Mouse (Mus musculus): ENCODE measurements at regions not wholly inside any gene's neighbourhood (a gene's known extent, or its start where the extent isn't known, plus 50 kb on each side); places are given as distances from the start of the nearest gene placed in this dataset.

DNA sequence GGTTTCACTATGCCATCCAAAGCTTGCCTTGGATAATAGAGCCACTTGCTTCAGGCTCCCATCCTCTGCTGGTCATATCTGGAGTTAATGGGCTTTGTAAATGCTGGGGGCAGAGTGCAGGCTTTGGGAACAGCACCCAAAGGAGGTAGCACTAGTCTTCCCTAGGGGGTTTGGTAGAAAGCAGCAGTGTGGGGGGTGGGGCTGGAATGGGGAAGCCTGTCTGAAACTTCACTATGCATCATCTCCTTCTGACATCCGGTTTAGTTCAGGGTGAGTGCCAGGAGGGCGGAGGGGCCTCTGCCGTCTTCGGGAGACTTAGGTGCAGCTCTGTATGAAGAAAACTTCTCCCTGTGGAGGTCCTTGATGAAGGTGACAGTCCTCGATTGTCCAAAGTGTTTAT, 124.8 kb downstream of the Cd24a start:
- Histone ChIP-seq H3K4me3 (ENCODE audit: low read depth, low read length) (no peak overlapping the region), H3K4me1 (ENCODE audit: control insufficient read depth, insufficient read depth, low read length) (no peaks in the 10 kb centered on the region), H3K27me3 (ENCODE audit: control insufficient read depth, insufficient read depth, low read length) (no peaks in the 10 kb centered on the region), H3K27ac (ENCODE audit: low read depth, low read length) (no peak overlapping the region), H3K9ac (ENCODE audit: low read length) (no peak overlapping the region), H3K4me2 (ENCODE audit: low read depth) (no peak overlapping the region), H3K36me3 (ENCODE audit: control insufficient read depth, insufficient read depth, low read length) (no peaks in the 10 kb centered on the region), H3K9me3 (ENCODE audit: control insufficient read depth, low read length) (no peaks in the 10 kb centered on the region)
- no peak for ATAC-seq (ENCODE audit: insufficient read depth, low FRiP score, low TSS enrichment)
- DNase-seq (ENCODE audit: low spot score) = no peak
- WGBS = 84% methylated on average over 5 of the region's 5 CpGs

- no peak overlapping the region for H3K27ac ChIP-seq (ENCODE audit: low read depth, low read length)
- no peaks in the 10 kb centered on the region for H3K27me3 ChIP-seq (ENCODE audit: control insufficient read depth, insufficient read depth, low read length)
- DNase-seq (ENCODE audit: low spot score) = no peak
- no peak overlapping the region for H3K4me2 ChIP-seq (ENCODE audit: low read depth)
- ATAC-seq (ENCODE audit: insufficient read depth, low FRiP score, low TSS enrichment) = no peak
- no peaks in the 10 kb centered on the region for H3K4me1 ChIP-seq (ENCODE audit: control insufficient read depth, insufficient read depth, low read length)
- H3K4me3 ChIP-seq (ENCODE audit: low read depth, low read length) = no peak overlapping the region
- no peaks in the 10 kb centered on the region for H3K9me3 ChIP-seq (ENCODE audit: control insufficient read depth, low read length)
- no peak overlapping the region for H3K9ac ChIP-seq (ENCODE audit: low read length)
- no peaks in the 10 kb centered on the region for H3K36me3 ChIP-seq (ENCODE audit: control insufficient read depth, insufficient read depth, low read length)
- WGBS = 61% methylated on average over 17 of the region's 17 CpGs
Observed at GRCm38 (mm10) chr10:43706001-43706988, 128.2 kb downstream of the Cd24a start.

- no peaks in the 10 kb centered on the region for H3K9me3 ChIP-seq (ENCODE audit: control insufficient read depth, low read length)
- ATAC-seq (ENCODE audit: insufficient read depth, low FRiP score, low TSS enrichment) = no peak
Observed at GRCm38 (mm10) chr10:43707011-43707410, 128.9 kb downstream of the Cd24a start.

GRCm38 (mm10) chr10:43707821-43708373, 129.8 kb downstream of the Cd24a start:
- no peaks in the 10 kb centered on the region for H3K36me3 ChIP-seq (ENCODE audit: control insufficient read depth, insufficient read depth, low read length)
- ATAC-seq (ENCODE audit: insufficient read depth, low FRiP score, low TSS enrichment) = no peak
- WGBS = 64% methylated on average over 15 of the region's 15 CpGs

More at GRCm38 (mm10) chr10:43707011-43707410, 128.9 kb downstream of the Cd24a start:
- no peak overlapping the region for H3K4me2 ChIP-seq (ENCODE audit: low read depth)
- H3K36me3 ChIP-seq (ENCODE audit: control insufficient read depth, insufficient read depth, low read length) = no peaks in the 10 kb centered on the region
- H3K4me1 ChIP-seq (ENCODE audit: control insufficient read depth, insufficient read depth, low read length) = no peaks in the 10 kb centered on the region
- no peaks in the 10 kb centered on the region for H3K27me3 ChIP-seq (ENCODE audit: control insufficient read depth, insufficient read depth, low read length)
- H3K27ac ChIP-seq (ENCODE audit: low read depth, low read length) = no peak overlapping the region
- WGBS = 81% methylated on average over 5 of the region's 5 CpGs
- no peak for DNase-seq (ENCODE audit: low spot score)
- no peak overlapping the region for H3K4me3 ChIP-seq (ENCODE audit: low read depth, low read length)
- no peak overlapping the region for H3K9ac ChIP-seq (ENCODE audit: low read length)

DNA sequence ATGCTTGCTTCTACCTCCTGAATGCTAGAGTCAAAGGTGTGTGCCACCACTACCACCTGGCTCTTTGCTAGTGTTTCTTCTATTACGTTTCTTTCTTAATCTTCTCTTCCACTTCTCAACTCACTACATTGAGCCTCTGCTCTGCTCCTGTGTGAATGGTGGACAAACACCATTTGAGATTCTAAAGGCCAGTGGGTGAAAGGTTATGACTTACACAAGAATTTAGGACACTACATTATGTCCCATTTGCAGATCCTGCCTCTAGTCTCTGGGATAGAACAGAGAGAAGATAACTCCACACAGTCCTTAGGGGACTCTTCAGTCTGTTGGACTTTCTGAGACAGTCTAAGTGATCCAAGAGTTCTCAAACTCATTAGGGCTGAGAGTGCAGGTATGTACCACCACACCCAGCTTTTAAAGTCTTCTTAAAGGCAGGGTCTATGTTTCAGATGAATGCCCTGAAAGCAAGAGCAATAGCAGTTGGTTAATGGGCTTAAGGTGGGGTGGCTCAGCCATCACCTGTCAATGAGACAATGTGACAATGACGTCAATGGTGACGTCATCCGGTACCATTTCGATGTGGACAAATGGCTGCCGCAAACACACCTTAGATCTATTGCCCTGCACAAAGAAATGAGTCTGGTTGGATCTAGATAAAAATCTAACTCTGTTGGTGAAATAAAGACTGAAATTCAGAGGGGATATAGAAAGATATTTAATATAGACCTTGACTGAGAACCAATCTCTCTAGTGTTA, 131.4 kb downstream of the Cd24a start:
- Histone ChIP-seq H3K9ac (ENCODE audit: low read length) (no peak overlapping the region), H3K27me3 (ENCODE audit: control insufficient read depth, insufficient read depth, low read length) (no peaks in the 10 kb centered on the region), H3K27ac (ENCODE audit: low read depth, low read length) (no peak overlapping the region), H3K36me3 (ENCODE audit: control insufficient read depth, insufficient read depth, low read length) (no peaks in the 10 kb centered on the region), H3K4me1 (ENCODE audit: control insufficient read depth, insufficient read depth, low read length) (no peaks in the 10 kb centered on the region), H3K4me2 (ENCODE audit: low read depth) (no peak overlapping the region), H3K9me3 (ENCODE audit: control insufficient read depth, low read length) (no peaks in the 10 kb centered on the region), H3K4me3 (ENCODE audit: low read depth, low read length) (no peak overlapping the region)
- DNase-seq (ENCODE audit: low spot score) (no peak), ATAC-seq (ENCODE audit: insufficient read depth, low FRiP score, low TSS enrichment) (no peak)
- 92% methylated on average over 6 of the region's 6 CpGs for WGBS

More at GRCm38 (mm10) chr10:43707821-43708373, 129.8 kb downstream of the Cd24a start:
- Histone ChIP-seq H3K4me2 (ENCODE audit: low read depth) (no peak overlapping the region), H3K27me3 (ENCODE audit: control insufficient read depth, insufficient read depth, low read length) (no peaks in the 10 kb centered on the region), H3K9ac (ENCODE audit: low read length) (no peak overlapping the region), H3K4me1 (ENCODE audit: control insufficient read depth, insufficient read depth, low read length) (no peaks in the 10 kb centered on the region), H3K4me3 (ENCODE audit: low read depth, low read length) (no peak overlapping the region), H3K9me3 (ENCODE audit: control insufficient read depth, low read length) (no peaks in the 10 kb centered on the region), H3K27ac (ENCODE audit: low read depth, low read length) (no peak overlapping the region)
- no peak for DNase-seq (ENCODE audit: low spot score)

DNA sequence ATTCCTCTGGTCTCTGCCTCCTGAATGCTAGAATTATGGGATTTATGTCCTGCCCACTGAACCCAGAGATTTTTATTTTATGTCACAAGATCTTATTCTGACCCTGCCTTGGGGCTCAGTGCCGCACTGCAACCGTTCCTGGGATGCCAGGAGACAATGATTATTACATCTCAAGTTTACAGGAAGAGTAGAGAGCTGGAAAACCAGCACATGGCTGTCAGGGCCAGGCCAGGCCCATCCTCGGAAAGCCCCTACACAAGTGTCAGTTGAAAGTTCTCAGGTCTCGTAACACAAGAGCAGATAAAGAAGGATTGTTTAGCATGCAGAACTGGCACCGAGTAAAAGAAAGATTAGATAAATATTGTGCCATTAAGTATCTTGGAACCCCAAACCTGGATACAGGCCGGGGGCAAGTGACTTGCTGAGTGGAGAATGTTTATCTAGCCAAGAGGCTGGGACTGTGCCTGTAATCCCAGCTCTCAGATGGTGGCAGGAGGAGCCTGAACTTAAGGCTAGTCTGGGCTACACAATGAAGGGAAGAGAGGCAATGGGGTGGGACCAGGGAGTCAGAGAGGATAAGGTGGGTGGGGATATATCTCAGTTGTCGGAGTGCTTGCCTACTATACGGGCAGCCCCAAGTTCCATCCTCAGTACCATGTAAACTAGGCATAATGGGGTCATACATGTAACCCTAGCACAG, 132.3 kb downstream of the Cd24a start:
- ATAC-seq (ENCODE audit: insufficient read depth, low FRiP score, low TSS enrichment) (no peak), DNase-seq (ENCODE audit: low spot score) (no peak)
- 91% methylated on average over 8 of the region's 8 CpGs for WGBS
- no peak overlapping the region for H3K9ac ChIP-seq (ENCODE audit: low read length)
- H3K4me2 ChIP-seq (ENCODE audit: low read depth) = no peak overlapping the region
- no peaks in the 10 kb centered on the region for H3K4me1 ChIP-seq (ENCODE audit: control insufficient read depth, insufficient read depth, low read length)
- no peaks in the 10 kb centered on the region for H3K27me3 ChIP-seq (ENCODE audit: control insufficient read depth, insufficient read depth, low read length)
- no peak overlapping the region for H3K27ac ChIP-seq (ENCODE audit: low read depth, low read length)
- H3K36me3 ChIP-seq (ENCODE audit: control insufficient read depth, insufficient read depth, low read length) = no peaks in the 10 kb centered on the region
- no peak overlapping the region for H3K4me3 ChIP-seq (ENCODE audit: low read depth, low read length)
- H3K9me3 ChIP-seq (ENCODE audit: control insufficient read depth, low read length) = no peaks in the 10 kb centered on the region

GRCm38 (mm10) chr10:43710886-43711256, 132.8 kb downstream of the Cd24a start:
- Histone ChIP-seq H3K4me2 (ENCODE audit: low read depth) (no peak overlapping the region), H3K4me1 (ENCODE audit: control insufficient read depth, insufficient read depth, low read length) (no peaks in the 10 kb centered on the region), H3K9ac (ENCODE audit: low read length) (no peak overlapping the region), H3K27me3 (ENCODE audit: control insufficient read depth, insufficient read depth, low read length) (no peaks in the 10 kb centered on the region), H3K4me3 (ENCODE audit: low read depth, low read length) (no peak overlapping the region), H3K27ac (ENCODE audit: low read depth, low read length) (no peak overlapping the region), H3K36me3 (ENCODE audit: control insufficient read depth, insufficient read depth, low read length) (no peaks in the 10 kb centered on the region), H3K9me3 (ENCODE audit: control insufficient read depth, low read length) (no peaks in the 10 kb centered on the region)
- ATAC-seq (ENCODE audit: insufficient read depth, low FRiP score, low TSS enrichment) = no peak
- WGBS = 84% methylated on average over 2 of the region's 2 CpGs
- DNase-seq (ENCODE audit: low spot score) = no peak

DNA sequence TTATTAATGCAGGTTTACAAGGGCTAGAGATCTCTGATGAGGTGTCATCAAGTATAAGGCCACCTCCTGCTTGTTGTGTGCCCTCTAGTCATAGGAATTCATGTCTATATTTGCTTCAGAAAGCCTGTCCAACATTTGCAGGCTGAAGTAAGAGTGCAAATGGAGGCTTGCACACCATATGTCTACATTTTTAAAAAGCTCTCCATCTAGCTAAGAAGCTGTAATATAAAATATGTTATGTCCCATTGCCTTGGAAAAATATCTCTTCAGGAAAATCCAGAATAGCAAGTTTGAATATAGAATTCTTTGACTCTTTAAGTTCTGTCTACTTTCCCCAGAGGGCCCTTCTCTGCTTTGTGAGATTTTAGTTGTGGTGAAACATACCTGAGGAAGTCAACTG, 134.6 kb downstream of the Cd24a start:
- DNase-seq (ENCODE audit: low spot score) (no peak), ATAC-seq (ENCODE audit: insufficient read depth, low FRiP score, low TSS enrichment) (no peak)
- no peaks in the 10 kb centered on the region for H3K9me3 ChIP-seq (ENCODE audit: control insufficient read depth, low read length)
- no peak overlapping the region for H3K27ac ChIP-seq (ENCODE audit: low read depth, low read length)
- no peaks in the 10 kb centered on the region for H3K27me3 ChIP-seq (ENCODE audit: control insufficient read depth, insufficient read depth, low read length)
- H3K4me2 ChIP-seq (ENCODE audit: low read depth) = no peak overlapping the region
- no peak overlapping the region for H3K4me3 ChIP-seq (ENCODE audit: low read depth, low read length)
- H3K36me3 ChIP-seq (ENCODE audit: control insufficient read depth, insufficient read depth, low read length) = no peaks in the 10 kb centered on the region
- no peaks in the 10 kb centered on the region for H3K4me1 ChIP-seq (ENCODE audit: control insufficient read depth, insufficient read depth, low read length)
- H3K9ac ChIP-seq (ENCODE audit: low read length) = no peak overlapping the region

Data from neural tube, embryonic 11.5 days (tissue).